Mouse (Mus musculus): ENCODE measurements around the gene Tnfaip3. TPM values are rescaled to one million over a fixed set of nuclear protein-coding genes. Genes with fewer than 3 reads are reported as not detected.

The Tnfaip3 gene
- polyA plus RNA-seq (2014; fragmentation: Illumina TruSeq; extraction: RNeasy Lipid Tissue Mini Kit (QIAGEN cat#74804); ENCODE audit: insufficient read depth, low read depth, low replicate concordance) = 6.4 TPM

DNA sequence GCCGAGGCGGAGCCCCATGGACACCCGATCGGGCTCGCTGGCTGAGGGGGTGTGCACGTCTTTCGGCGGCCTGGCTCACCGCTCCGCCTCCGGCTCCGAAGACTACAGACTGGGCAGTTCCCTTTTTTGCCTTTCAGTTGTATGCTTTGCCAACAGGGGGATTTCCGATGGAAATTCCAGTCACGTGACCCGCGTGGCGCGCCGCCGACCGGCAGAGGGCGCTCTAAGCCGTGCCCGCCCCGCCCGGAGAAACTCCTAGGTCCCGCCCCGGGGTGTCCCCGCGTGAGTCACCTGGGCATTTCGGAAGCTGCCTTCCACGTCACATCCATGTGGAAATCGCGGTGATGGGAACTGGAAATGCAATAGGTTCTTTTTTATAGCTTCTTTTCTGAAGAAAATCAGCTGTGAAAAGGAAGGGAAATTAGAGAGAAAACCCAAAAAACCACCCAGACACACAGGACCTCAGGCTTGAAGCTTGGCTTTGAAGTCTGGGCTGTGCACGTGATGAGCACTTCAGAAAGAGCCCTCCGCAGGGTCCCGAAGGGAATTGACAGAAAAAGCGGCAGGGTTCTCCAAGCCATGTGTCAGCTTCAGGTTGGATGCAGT, at the start of gene Tnfaip3:
Tnfaip3 (minus strand) TSS at position 401 of the 606 bp plus-strand sequence.

Other genes with a start within 250 kb of the Tnfaip3 start
- not detected for gene Gm4922, start 228.9 kb downstream of the Tnfaip3 start, polyA plus RNA-seq (2014; fragmentation: Illumina TruSeq; extraction: RNeasy Lipid Tissue Mini Kit (QIAGEN cat#74804); ENCODE audit: insufficient read depth, low read depth, low replicate concordance)
- 19.5 TPM for gene Perp, start 170.6 kb downstream of the Tnfaip3 start, polyA plus RNA-seq (2014; fragmentation: Illumina TruSeq; extraction: RNeasy Lipid Tissue Mini Kit (QIAGEN cat#74804); ENCODE audit: insufficient read depth, low read depth, low replicate concordance)